Mouse (Mus musculus) liver, postnatal 0 days (tissue): ENCODE data around the gene Heatr5b. TPM values are rescaled to one million over a fixed set of nuclear protein-coding genes. Genes with fewer than 3 reads are reported as not detected.

Source experiments
- ATAC-seq: fragments of 200-750 bp; cut with Nextera tagmentation; 2 replicates; pipeline ENCODE4 v1.8.0; 2017; ENCODE audit warnings: mild to moderate bottlenecking, moderate library complexity
- DNase-seq: peaks from one replicate; pipeline ENCODE4 v3.0.0-alpha.2; 2016
- H3K27ac ChIP-seq: fragments of 300-500 bp; sonication (generic); 2 replicates; pipeline ENCODE4 v1.5.1; 2014; ENCODE audit warnings: antibody characterized with exemption, moderate library complexity, mild to moderate bottlenecking, low read depth
- H3K27me3 ChIP-seq: fragments of 300-500 bp; sonication (generic); 2 replicates; pipeline ENCODE4 v1.6.1; 2014; ENCODE audit warnings: low read length, control low read depth, mixed read lengths; ENCODE audit not compliant: insufficient read depth
- H3K36me3 ChIP-seq: fragments of 300-500 bp; sonication (generic); replicated peaks from 2 replicates; pipeline ENCODE4 v1.6.1; 2014; ENCODE audit warnings: mild to moderate bottlenecking, control low read depth, low read length, moderate library complexity, mixed read lengths; ENCODE audit not compliant: insufficient read depth
- H3K4me1 ChIP-seq: fragments of 300-500 bp; sonication (generic); 2 replicates; pipeline ENCODE4 v1.6.1; 2014; ENCODE audit warnings: antibody characterized with exemption, mild to moderate bottlenecking, control low read depth; ENCODE audit not compliant: insufficient read depth
- H3K4me2 ChIP-seq: fragments of 300-500 bp; sonication (generic); 2 replicates; pipeline ENCODE4 v1.6.1; 2014; ENCODE audit warnings: low read depth, mild to moderate bottlenecking, low read length, moderate library complexity, mixed read lengths
- H3K4me3 ChIP-seq: fragments of 300-500 bp; sonication (generic); 2 replicates; pipeline ENCODE4 v1.5.1; 2014; ENCODE audit warnings: low read depth, low read length
- H3K9ac ChIP-seq: fragments of 300-500 bp; sonication (generic); replicated peaks from 2 replicates; pipeline ENCODE4 v1.6.1; 2014; ENCODE audit warnings: mild to moderate bottlenecking, moderate library complexity
- H3K9me3 ChIP-seq: fragments of 300-500 bp; sonication (generic); 2 replicates; pipeline ENCODE4 v1.6.1; 2016; ENCODE audit warnings: mild to moderate bottlenecking, control low read depth, low read length, mixed read lengths
- CTCF ChIP-seq: sonication (generic); IDR thresholded peaks from 2 replicates; pipeline ENCODE4 v1.5.1; 2016; ENCODE audit warnings: antibody characterized with exemption, low read depth
- EP300 ChIP-seq: IDR thresholded peaks from 2 replicates; pipeline ENCODE4 v1.6.1; 2016; ENCODE audit warnings: antibody characterized with exemption, low read depth, mild to moderate bottlenecking
- WGBS: fragments of 180-500 bp; shearing (Covaris S2); extraction: QIAGEN DNeasy Blood & Tissue Kit; methylation state at CpG from one replicate; pipeline ENCODE4 v1.1.7; 2014; ENCODE audit not compliant: insufficient replicate concordance; 5-methylcytosine and 5-hydroxymethylcytosine counted together
- polyA plus RNA-seq: library from polyadenylated mRNA; unstranded; fragments of >200 nt; fragmentation: Nextera tagmentation; extraction: Ambion mirVana; gene quantifications from 2 replicates; pipeline ENCODE4 v1.2.1, GENCODE M21; 2015

Heatr5b gene
- polyA plus RNA-seq, 1 experiment from 2014 or later = 2.3 TPM

- Histone ChIP-seq H3K9ac (peak within 1 kb of the TSS; percentile 86), H3K9me3 (no peaks in the 10 kb centered on the region), H3K27ac (peak within 1 kb of the TSS; percentile 88), H3K4me3 (peak within 1 kb of the TSS; percentile 96), H3K27me3 (no peaks in the 10 kb centered on the region), H3K4me2 (peak within 1 kb of the TSS; percentile 92), H3K4me1 (peaks cover 7% of the 10 kb centered on the region), H3K36me3 (no peaks in the 10 kb centered on the region)
- ATAC-seq (no peak), DNase-seq (no peak)
- TF ChIP-seq EP300 (no peak), CTCF (no peak)
- WGBS = 39% methylated on average over 4 of the region's 4 CpGs
These were observed 98.1 kb downstream of the Heatr5b start, which contains the start of gene Strn for GRCm38 (mm10) chr17:78737096-78737495. Strn (minus strand) TSS chr17:78737196.

- TF ChIP-seq CTCF (no peak), EP300 (no peak)
- DNase-seq (peak; percentile 100), ATAC-seq (peak; percentile 98)
- H3K4me2 ChIP-seq = peak overlapping the region; percentile 92
- H3K9me3 ChIP-seq = no peaks in the 10 kb centered on the region
- WGBS = 1% methylated on average over 26 of the region's 60 CpGs
- peak overlapping the region; percentile 96 for H3K4me3 ChIP-seq
- H3K36me3 ChIP-seq = no peaks in the 10 kb centered on the region
- H3K4me1 ChIP-seq = peaks cover 12% of the 10 kb centered on the region
- H3K27ac ChIP-seq = peak overlapping the region; percentile 88
- H3K9ac ChIP-seq = peak overlapping the region; percentile 86
- no peaks in the 10 kb centered on the region for H3K27me3 ChIP-seq
These were observed 98.6 kb downstream of the Heatr5b start for GRCm38 (mm10) chr17:78736473-78736988.

- ATAC-seq (peak; percentile 66), DNase-seq (no peak)
- Histone ChIP-seq H3K4me2 (peak overlapping the region; percentile 92), H3K9ac (peak overlapping the region; percentile 86), H3K27ac (peak overlapping the region; percentile 88), H3K4me1 (peaks cover 12% of the 10 kb centered on the region), H3K36me3 (no peaks in the 10 kb centered on the region), H3K27me3 (no peaks in the 10 kb centered on the region), H3K4me3 (peak overlapping the region; percentile 96), H3K9me3 (no peaks in the 10 kb centered on the region)
- WGBS = under 1% methylated on average over 24 of the region's 39 CpGs
- no peak for TF ChIP-seq CTCF
- no peak for TF ChIP-seq EP300
These were observed 99.3 kb downstream of the Heatr5b start for GRCm38 (mm10) chr17:78735731-78736472.

- 69% methylated on average over 10 of the region's 10 CpGs for WGBS
- DNase-seq (no peak), ATAC-seq (no peak)
- TF ChIP-seq EP300 = no peak
- TF ChIP-seq CTCF = no peak
- Histone ChIP-seq H3K27me3 (no peaks in the 10 kb centered on the region), H3K27ac (no peak overlapping the region), H3K4me3 (peak overlapping the region; percentile 96; the same call in 1 of the 2 replicates), H3K9ac (no peak overlapping the region), H3K9me3 (no peaks in the 10 kb centered on the region), H3K4me2 (peak overlapping the region; percentile 92), H3K36me3 (peaks cover 3% of the 10 kb centered on the region; the same call in 1 of the 2 replicates), H3K4me1 (peaks cover 12% of the 10 kb centered on the region)
These were observed 100.4 kb downstream of the Heatr5b start for GRCm38 (mm10) chr17:78734806-78735205.

- no peak for DNase-seq
- TF ChIP-seq CTCF (no peak), EP300 (no peak)
- Histone ChIP-seq H3K4me1 (peaks cover 11% of the 10 kb centered on the region), H3K4me2 (no peak overlapping the region), H3K9me3 (no peaks in the 10 kb centered on the region), H3K4me3 (no peak overlapping the region), H3K27ac (no peak overlapping the region), H3K36me3 (peaks cover 5% of the 10 kb centered on the region; the same call in 1 of the 2 replicates), H3K9ac (no peak overlapping the region), H3K27me3 (no peaks in the 10 kb centered on the region)
- 68% methylated on average over 1 of the region's 1 CpGs for WGBS
- no peak for ATAC-seq
These were observed 103.1 kb downstream of the Heatr5b start for GRCm38 (mm10) chr17:78732056-78732455.

- DNase-seq = no peak
- WGBS = 82% methylated on average over 14 of the region's 14 CpGs
These were observed 108.3 kb downstream of the Heatr5b start for GRCm38 (mm10) chr17:78726746-78727449.

More at GRCm38 (mm10) chr17:78726746-78727449, 108.3 kb downstream of the Heatr5b start:
- no peaks in the 10 kb centered on the region for H3K9me3 ChIP-seq
- H3K27ac ChIP-seq = no peak overlapping the region
- no peak overlapping the region for H3K4me2 ChIP-seq
- no peak overlapping the region for H3K9ac ChIP-seq
- H3K36me3 ChIP-seq = peaks cover 5% of the 10 kb centered on the region; the same call in 1 of the 2 replicates
- no peak overlapping the region for H3K4me3 ChIP-seq
- H3K27me3 ChIP-seq = no peaks in the 10 kb centered on the region
- TF ChIP-seq EP300 (no peak), CTCF (no peak)
- H3K4me1 ChIP-seq = peaks cover 10% of the 10 kb centered on the region; the same call in 1 of the 2 replicates
- no peak for ATAC-seq
